Mouse (Mus musculus): ENCODE data around the gene Xbp1.

- no peak for TF ChIP-seq POLR2A (IDR thresholded peaks at IDR 0.05; ENCODE audit: low read depth, low read length)
- TF ChIP-seq CTCF (IDR thresholded peaks at IDR 0.05; ENCODE audit: extremely low read depth, insufficient read depth, insufficient read length, insufficient replicate concordance), result no peak
These were observed 43.4 kb downstream of the Xbp1 start for GRCm38 (mm10) chr11:5563898-5564297.

Measured in spleen, adult 2 months (tissue).